Mouse (Mus musculus) myocyte (in vitro differentiated cells): ENCODE data around the gene Spata31d1d.

Experiments used
- POLR2A ChIP-seq: IDR thresholded peaks from one replicate; pipeline ENCODE4 v1.6.1; 2011; ENCODE audit warnings: low read depth, mild to moderate bottlenecking, control low read depth, moderate library complexity; ENCODE audit not compliant: insufficient read length
- TCF3 ChIP-seq: IDR thresholded peaks from one replicate; pipeline ENCODE4 v1.6.1; 2011; ENCODE audit warnings: low read depth, control low read depth; ENCODE audit not compliant: insufficient read length

DNA sequence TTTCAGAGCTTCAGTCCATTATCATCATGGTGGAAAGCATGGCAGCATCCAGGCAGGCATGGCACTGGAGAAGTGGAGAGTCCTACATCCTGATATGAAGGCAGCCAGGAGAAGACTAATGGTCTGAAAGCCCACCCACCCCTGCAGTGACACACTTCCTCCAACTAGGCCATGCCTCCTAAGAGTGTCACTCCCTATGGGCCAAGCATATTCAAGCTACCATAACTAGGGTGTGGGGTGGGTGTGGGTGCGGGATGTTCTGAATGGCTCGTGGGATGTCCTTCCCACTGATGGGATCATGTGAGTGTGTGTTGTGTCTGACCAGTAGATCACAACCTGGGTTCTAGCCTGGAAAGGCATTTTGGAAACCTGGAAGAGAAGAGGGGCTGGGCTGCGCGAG, 2.4 kb upstream of the Spata31d1d start:
- TF ChIP-seq POLR2A (no peak), TCF3 (no peak)
